Comparison of ENCODE assay signal across 11 mouse cellular contexts in the genomic region with DNA sequence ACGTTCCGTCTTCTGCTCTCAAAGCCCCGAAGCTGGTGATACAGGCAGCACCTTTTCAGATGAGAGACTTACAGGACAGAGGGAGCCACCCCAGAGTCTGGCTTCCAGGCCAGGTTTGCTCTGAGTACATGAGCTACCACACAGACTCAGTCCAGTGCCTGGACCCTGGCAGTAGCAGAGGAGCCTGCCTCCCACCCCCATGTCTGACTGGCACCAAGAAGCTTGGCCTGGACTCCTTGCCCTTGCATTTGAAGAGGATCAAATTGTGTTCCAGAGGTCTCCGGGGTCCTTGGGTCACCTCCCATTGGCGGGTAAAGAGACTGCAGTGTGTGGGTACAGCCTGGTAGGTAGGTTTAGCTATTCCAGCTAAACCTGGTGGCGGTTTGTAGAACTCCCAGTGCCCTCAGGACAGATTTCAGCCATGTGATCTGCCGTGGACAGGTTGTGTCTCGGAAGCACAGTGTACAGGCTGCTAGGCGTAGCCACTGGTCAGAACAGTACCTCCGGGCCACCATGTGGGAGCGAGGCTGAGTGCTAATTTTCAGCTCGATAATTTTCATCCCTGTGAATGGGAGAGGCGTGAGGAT. TPM values are rescaled to one million over a fixed set of nuclear protein-coding genes. Genes with fewer than 3 reads are reported as not detected.
A peak's percentile ranks its signal among the peaks of the same experiment; 100 is the strongest.
DNase-seq lines count a peak whose midpoint lies in the region; ATAC-seq and TF ChIP-seq lines count a peak whose summit lies in the region.
"Had no signal": no experiment of that assay in that cellular context is flagged by ENCODE, and none has a peak within 500 bp of the region (broad histone marks: within the 10 kb centered on the region; RNA-seq: fewer than 3 reads in every experiment).

No protein-coding gene starts in this region.

- TF ChIP-seq CTCF in hindbrain, postnatal 0 days (IDR thresholded peaks at IDR 0.05; ENCODE audit: low read depth): no peak

- H3K27me3 ChIP-seq in hindbrain, embryonic 13.5 days: no peaks in the 10 kb centered on the region
- H3K27me3 ChIP-seq in hindbrain, postnatal 0 days (ENCODE audit: insufficient read depth, low read length): no peaks in the 10 kb centered on the region
- no peaks in the 10 kb centered on the region for H3K27me3 ChIP-seq in neural tube, embryonic 13.5 days
- H3K27me3 ChIP-seq in neural tube, embryonic 15.5 days (replicated peaks): no peaks in the 10 kb centered on the region
- H3K27me3 ChIP-seq: embryonic facial prominence, embryonic 12.5 days had no signal

- peaks cover 18% of the 10 kb centered on the region for H3K4me1 ChIP-seq in hindbrain, embryonic 13.5 days (replicated peaks)
- H3K4me1 ChIP-seq in hindbrain, postnatal 0 days (ENCODE audit: insufficient read depth, low read length): peaks cover 6% of the 10 kb centered on the region; the same call in 1 of the 2 replicates
- H3K4me1 ChIP-seq in neural tube, embryonic 13.5 days (replicated peaks): peaks cover 16% of the 10 kb centered on the region
- H3K4me1 ChIP-seq in neural tube, embryonic 15.5 days: peaks cover 8% of the 10 kb centered on the region; the same call in 1 of the 2 replicates
- H3K4me1 ChIP-seq: embryonic facial prominence, embryonic 12.5 days had no signal

- ATAC-seq in hindbrain, embryonic 13.5 days (ENCODE audit: low FRiP score): no peak; the same call in 1 of the 2 replicates
- no peak for ATAC-seq in hindbrain, postnatal 0 days
- ATAC-seq in neural tube, embryonic 13.5 days (ENCODE audit: low read depth): peak; percentile 48; the same call in 1 of the 2 replicates
- ATAC-seq in neural tube, embryonic 15.5 days (ENCODE audit: low FRiP score): no peak

- DNase-seq in hindbrain, postnatal 0 days (ENCODE audit: low spot score): no peak
- DNase-seq in kidney, postnatal 25 days: peak; percentile 49 to 84
- DNase-seq in left cerebral cortex, adult 18-20 months (ENCODE audit: low spot score in 2 of 2): no peak
- DNase-seq in cerebellum, postnatal 4 days (ENCODE audit: low spot score in 2 of 2): no peak
- no peak for DNase-seq in T-cell, adult 2 months (ENCODE audit: low spot score)
- DNase-seq: cerebellum, adult 8-10 months; thymus, postnatal 25 days had no signal

- no peak overlapping the region for H3K4me3 ChIP-seq in hindbrain, embryonic 13.5 days
- H3K4me3 ChIP-seq in hindbrain, postnatal 0 days (ENCODE audit: low read length): no peak overlapping the region
- no peak overlapping the region for H3K4me3 ChIP-seq in neural tube, embryonic 13.5 days
- no peak overlapping the region for H3K4me3 ChIP-seq in neural tube, embryonic 15.5 days (replicated peaks)
- H3K4me3 ChIP-seq: embryonic facial prominence, embryonic 12.5 days had no signal

- H3K4me2 ChIP-seq in hindbrain, embryonic 13.5 days: no peak overlapping the region
- no peak overlapping the region for H3K4me2 ChIP-seq in hindbrain, postnatal 0 days (ENCODE audit: low read depth, low read length)
- no peak overlapping the region for H3K4me2 ChIP-seq in neural tube, embryonic 13.5 days
- no peak overlapping the region for H3K4me2 ChIP-seq in neural tube, embryonic 15.5 days
- H3K4me2 ChIP-seq: embryonic facial prominence, embryonic 12.5 days had no signal

- WGBS in hindbrain, embryonic 13.5 days: 90% methylated on average over 13 of the region's 13 CpGs
- WGBS in hindbrain, postnatal 0 days: 83% methylated on average over 13 of the region's 13 CpGs
- WGBS in neural tube, embryonic 13.5 days: 93% methylated on average over 13 of the region's 13 CpGs
- 94% methylated on average over 13 of the region's 13 CpGs for WGBS in neural tube, embryonic 15.5 days

- no peaks in the 10 kb centered on the region for H3K9me3 ChIP-seq in hindbrain, embryonic 13.5 days
- no peaks in the 10 kb centered on the region for H3K9me3 ChIP-seq in hindbrain, postnatal 0 days (ENCODE audit: low read length)
- H3K9me3 ChIP-seq in neural tube, embryonic 13.5 days: no peaks in the 10 kb centered on the region
- H3K9me3 ChIP-seq in neural tube, embryonic 15.5 days (replicated peaks): no peaks in the 10 kb centered on the region
- H3K9me3 ChIP-seq: embryonic facial prominence, embryonic 12.5 days had no signal

- H3K36me3 ChIP-seq in hindbrain, embryonic 13.5 days: peaks cover 72% of the 10 kb centered on the region
- peaks cover 29% of the 10 kb centered on the region for H3K36me3 ChIP-seq in hindbrain, postnatal 0 days (ENCODE audit: insufficient read depth, low read length)
- H3K36me3 ChIP-seq in neural tube, embryonic 13.5 days: peaks cover 65% of the 10 kb centered on the region
- H3K36me3 ChIP-seq in neural tube, embryonic 15.5 days: peaks cover 58% of the 10 kb centered on the region

- peak overlapping the region; percentile 78 for H3K27ac ChIP-seq in hindbrain, embryonic 13.5 days
- H3K27ac ChIP-seq in hindbrain, postnatal 0 days: no peak overlapping the region
- H3K27ac ChIP-seq in neural tube, embryonic 13.5 days (replicated peaks): no peak overlapping the region
- H3K27ac ChIP-seq in neural tube, embryonic 15.5 days (replicated peaks): no peak overlapping the region

- H3K9ac ChIP-seq in hindbrain, embryonic 13.5 days: no peak overlapping the region
- H3K9ac ChIP-seq in hindbrain, postnatal 0 days (replicated peaks; ENCODE audit: low read length): no peak overlapping the region
- no peak overlapping the region for H3K9ac ChIP-seq in neural tube, embryonic 13.5 days
- H3K9ac ChIP-seq in neural tube, embryonic 15.5 days (replicated peaks): no peak overlapping the region
- H3K9ac ChIP-seq: embryonic facial prominence, embryonic 12.5 days had no signal

RNA-seq across cellular contexts. Expression of a gene that starts 12.7 kb away (rescaled TPM):
- 231 TPM in 2 replicates for polyA plus RNA-seq in hindbrain, embryonic 13.5 days (2015; fragmentation: Nextera tagmentation; extraction: Ambion mirVana)
- total RNA-seq in hindbrain, postnatal 0 days (2014; rRNA removed): 388 and 429 TPM in 2 replicates
- 248 and 258 TPM in 2 replicates for polyA plus RNA-seq in hindbrain, postnatal 0 days (2015; fragmentation: Nextera tagmentation; extraction: Ambion mirVana)
- 197 and 213 TPM in 2 replicates for polyA plus RNA-seq in neural tube, embryonic 13.5 days (2015; fragmentation: Nextera tagmentation; extraction: Ambion mirVana)
- polyA plus RNA-seq in neural tube, embryonic 15.5 days (2015; fragmentation: Nextera tagmentation; extraction: Ambion mirVana): 270 and 288 TPM in 2 replicates
- total RNA-seq in left cerebral cortex, adult 18-20 months (2021): 100 to 1,000 TPM; 189 to 211 TPM

Comparison
In these comparisons a context has a peak if more than half of its experiments do, and no peak if none do; other contexts are left out.
1. DNase-seq: peak in kidney, postnatal 25 days (2 of 2); none in hindbrain, postnatal 0 days (single experiment), left cerebral cortex, adult 18-20 months (0 of 2), cerebellum, postnatal 4 days (0 of 2) and T-cell, adult 2 months (single experiment).